Mouse (Mus musculus) spleen, adult 2 months (tissue): ENCODE measurements around the gene Enoph1.

Experiments used
- CTCF ChIP-seq: fragments of 200-500 bp; IDR thresholded peaks from 2 replicates; pipeline ENCODE4 v1.5.1; 2011; ENCODE audit warnings: mild to moderate bottlenecking, inconsistent platforms; ENCODE audit not compliant: insufficient read depth, insufficient read length, insufficient replicate concordance; ENCODE audit errors: extremely low read depth
- POLR2A ChIP-seq: fragments of 200-500 bp; IDR thresholded peaks from 2 replicates; pipeline ENCODE4 v1.6.1; 2011; ENCODE audit warnings: low read depth, low read length, inconsistent platforms

DNA sequence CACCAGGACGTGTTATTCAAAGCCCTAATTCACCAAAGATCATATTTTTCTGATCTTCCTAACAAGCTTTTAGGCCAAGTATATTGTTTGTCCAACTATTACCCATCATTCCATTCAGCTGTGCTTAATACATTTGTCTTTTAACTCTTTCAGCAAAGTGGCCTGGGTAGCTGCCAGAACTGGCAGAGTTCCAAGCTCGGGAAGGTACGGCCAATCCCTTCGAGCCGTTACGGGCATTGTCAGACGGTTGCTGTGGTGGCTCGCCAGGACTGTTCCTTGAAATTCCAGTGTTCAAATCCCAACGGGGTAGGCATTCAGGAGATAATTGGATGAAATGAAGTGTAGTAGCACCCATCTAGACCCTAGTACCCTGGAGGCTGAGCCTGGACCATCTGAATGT is 32.8 kb downstream of the Enoph1 start:
- TF ChIP-seq CTCF (no peak), POLR2A (no peak)
